Mouse (Mus musculus) thymus, postnatal 14 days (tissue): Measurements from ENCODE around the gene Serpinb6b.
"Not testable (repeated sequence)": the region's sequence is repeated elsewhere in the genome, so short reads cannot be mapped to it uniquely, and the experiment has no call there.

ENCODE experiments used
- DNase-seq: peaks from one replicate; pipeline ENCODE4 v3.0.0; 2021

The Serpinb6b gene

GRCm38 (mm10) chr13:32964989-32965811, at the start of gene Serpinb6b:
Gene Serpinb6b (plus strand): TSS chr13:32965209.
- peak; percentile 66 for DNase-seq

- no peak for DNase-seq
These were observed 42.4 kb upstream of the Serpinb6b start for GRCm38 (mm10) chr13:32922622-32923021.

- DNase-seq = no peak
These were observed 40.2 kb upstream of the Serpinb6b start for GRCm38 (mm10) chr13:32924578-32925360.

DNA sequence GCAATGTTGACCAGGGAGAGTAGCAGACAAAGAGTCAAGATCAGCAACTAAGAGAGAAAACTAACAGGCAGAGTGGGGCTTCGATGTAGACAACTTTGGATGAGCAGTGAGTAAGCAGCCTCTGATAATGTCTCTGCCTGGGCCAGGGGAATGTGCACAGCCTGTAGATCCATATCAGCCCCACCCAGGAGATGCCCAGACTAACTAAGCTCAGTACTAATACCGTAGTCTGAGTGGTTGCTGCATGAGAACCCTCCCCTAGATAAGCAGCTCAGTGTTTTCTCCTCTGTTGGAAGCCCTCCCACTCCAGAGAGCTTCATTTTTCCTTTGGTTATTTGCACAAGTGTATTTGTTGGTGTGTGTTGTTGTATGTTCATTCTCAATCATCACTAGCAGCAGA, 38.3 kb upstream of the Serpinb6b start:
- no peak for DNase-seq

DNA sequence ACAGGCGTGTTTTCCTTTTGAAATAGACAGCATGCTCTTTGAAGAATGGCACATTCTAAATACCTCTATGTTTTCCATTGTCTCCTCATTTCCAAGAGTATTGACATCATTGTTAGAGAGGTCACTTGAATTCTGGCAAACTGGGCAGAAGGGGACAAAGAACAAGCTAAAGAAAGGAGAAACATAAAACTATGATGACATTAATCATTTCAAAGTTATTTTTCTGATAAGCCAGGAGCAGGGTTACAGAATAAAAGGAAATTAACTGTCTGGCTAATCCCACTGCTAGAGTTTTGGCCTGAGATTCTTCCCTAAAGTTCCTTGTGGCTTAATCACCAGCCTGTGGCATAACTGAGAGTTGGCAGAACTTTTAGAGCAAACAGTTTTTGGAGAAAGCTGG, 37.8 kb upstream of the Serpinb6b start:
- DNase-seq = no peak

GRCm38 (mm10) chr13:32929107-32929750, 35.8 kb upstream of the Serpinb6b start:
- peak; percentile 16 for DNase-seq

DNA sequence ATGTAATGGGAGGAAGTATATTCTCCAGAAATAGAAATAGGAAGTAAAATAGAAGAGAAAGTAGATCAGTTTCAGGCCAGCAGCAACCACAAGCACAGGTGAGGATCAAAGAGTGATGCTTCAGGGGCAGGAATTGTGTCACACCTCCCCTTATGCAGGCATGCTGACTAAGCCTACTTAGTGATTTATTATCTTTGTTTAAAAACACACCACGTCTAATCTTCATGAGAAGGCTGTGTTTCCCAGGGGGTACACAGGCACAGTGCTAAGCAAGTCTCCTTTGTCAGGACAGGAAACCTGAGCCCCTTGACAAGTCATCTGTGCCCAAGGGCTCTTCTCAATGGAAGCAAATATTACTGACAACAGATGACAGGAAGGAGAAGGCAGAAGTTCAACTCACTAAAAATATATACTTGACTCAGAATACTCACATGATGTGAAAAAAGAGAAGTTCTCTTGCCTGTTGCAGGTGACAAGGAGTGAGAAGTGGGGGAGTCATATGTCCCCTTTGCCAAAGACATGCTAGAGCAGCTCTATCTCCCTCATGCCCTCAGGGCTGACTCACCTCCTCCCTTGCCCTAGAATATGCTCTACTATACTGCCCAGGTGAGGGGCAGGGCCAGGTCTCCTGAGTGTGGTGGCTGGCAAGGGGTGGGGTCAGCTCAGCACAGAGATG, 30.2 kb upstream of the Serpinb6b start:
- DNase-seq = no peak

DNA sequence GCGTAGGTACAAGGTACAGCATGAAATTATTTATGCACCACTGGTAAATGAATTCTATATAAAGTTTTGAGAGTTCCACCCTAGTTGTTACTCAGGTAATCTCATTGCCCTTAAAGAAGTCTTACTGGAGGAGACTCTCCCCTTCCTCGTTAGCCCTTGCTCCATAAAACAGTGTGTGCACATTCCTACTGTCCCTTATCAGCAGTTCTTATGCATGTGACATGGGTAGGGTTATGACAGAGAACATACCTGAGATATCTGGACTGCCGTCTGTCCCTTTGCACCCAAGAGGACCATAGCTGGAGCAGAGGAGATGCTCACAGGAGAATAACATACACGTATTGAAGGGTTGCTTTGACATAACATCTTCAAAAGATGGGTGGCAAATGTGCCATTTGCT, 26.7 kb upstream of the Serpinb6b start:
- DNase-seq = not testable (repeated sequence)

GRCm38 (mm10) chr13:32939191-32939590, 25.8 kb upstream of the Serpinb6b start:
- not testable (repeated sequence) for DNase-seq

- DNase-seq = no peak
These were observed 8.5 kb upstream of the Serpinb6b start for GRCm38 (mm10) chr13:32956537-32956936.

DNA sequence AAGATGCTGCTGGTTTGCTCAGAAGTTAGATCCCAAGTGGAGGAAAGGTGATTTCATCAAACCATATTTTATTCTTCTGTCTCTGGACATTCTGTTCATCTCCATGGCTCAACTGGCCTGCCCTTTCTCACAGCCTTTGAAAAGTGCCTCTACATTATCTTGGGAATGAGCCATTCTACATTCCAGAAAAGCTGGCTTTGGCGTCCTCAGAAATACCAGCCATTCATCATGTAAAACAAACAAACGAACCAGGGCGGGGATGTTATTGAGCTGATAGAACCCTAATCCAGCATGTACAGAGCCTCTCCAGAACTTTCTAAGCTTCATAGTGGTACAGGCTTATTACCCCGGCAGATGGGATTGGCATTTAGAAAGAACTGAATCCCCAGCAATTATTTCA, 7.1 kb upstream of the Serpinb6b start:
- no peak for DNase-seq

- not testable (repeated sequence) for DNase-seq
These were observed 6.5 kb upstream of the Serpinb6b start for GRCm38 (mm10) chr13:32958521-32958920.

- DNase-seq = no peak
These were observed 837 bp upstream of the Serpinb6b start for GRCm38 (mm10) chr13:32963990-32964753.

DNA sequence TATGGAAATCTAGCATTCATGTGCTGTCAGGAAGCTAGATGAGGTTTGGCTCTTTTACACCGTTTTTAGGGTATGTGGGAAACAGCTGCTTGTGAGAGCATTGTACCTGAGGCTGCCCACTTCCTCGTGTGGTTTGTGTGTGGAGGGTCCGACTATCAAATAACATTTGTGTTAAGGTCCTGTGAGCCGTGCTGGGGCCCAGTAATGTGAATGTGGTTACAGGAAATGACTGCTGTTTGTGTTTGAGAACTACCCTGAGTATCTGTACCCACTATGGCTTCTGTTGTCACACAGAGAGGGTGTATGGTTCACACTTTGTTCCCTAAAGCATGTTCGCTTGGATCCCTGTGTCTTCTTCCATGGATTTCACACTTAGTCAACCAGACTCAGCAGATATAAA, 1.1 kb downstream of the Serpinb6b start:
- peak; percentile 19 for DNase-seq

DNA sequence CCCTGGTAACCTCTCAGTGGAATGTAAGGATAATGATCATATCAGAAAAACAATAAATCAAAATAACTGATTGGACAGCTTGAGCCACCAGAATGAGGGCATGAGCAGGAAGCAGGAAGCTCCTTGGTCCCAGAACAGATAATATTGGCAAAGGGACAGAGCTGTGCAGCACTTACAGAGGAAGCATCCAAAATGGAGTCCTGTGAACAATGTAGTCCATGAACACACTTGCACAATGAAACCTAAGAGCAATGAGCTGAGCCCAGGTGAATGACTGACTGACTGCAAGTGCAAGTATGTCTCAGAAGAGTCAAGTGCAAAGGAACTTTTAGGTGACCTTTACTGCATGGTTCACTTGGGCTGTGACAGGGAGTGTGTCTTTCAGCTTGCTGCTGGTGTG, 2.2 kb downstream of the Serpinb6b start:
- DNase-seq = no peak

DNA sequence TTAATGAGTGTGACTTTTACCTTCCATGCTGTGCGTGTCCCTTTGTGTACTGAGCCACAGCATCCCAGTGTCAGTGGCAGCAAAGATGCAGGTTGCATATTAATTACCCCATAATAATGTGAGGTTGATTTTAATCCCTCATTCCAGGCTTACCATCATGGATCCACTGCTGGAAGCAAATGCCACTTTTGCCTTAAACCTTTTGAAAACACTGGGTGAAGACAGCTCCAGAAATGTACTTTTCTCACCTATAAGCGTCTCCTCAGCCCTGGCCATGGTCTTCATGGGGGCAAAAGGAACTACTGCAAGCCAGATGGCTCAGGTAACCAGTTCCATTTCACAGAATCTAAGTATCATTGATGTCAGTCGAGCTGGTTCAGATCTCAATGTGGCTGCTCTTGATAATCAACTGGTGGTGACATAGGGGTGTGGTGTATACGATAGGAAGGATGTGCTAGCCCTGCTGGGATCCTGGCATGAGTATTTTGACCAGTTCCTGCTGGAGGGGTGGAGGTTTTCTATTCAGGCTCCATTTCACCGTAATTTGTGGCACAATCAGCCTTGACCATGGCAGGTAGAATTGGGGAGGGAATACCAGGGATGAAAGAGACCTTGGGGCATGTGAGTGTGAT, 3.5 kb downstream of the Serpinb6b start:
- no peak for DNase-seq

- DNase-seq = no peak
These were observed 4.1 kb downstream of the Serpinb6b start for GRCm38 (mm10) chr13:32968996-32969640.

GRCm38 (mm10) chr13:32969641-32970040, 4.6 kb downstream of the Serpinb6b start:
- DNase-seq = no peak

GRCm38 (mm10) chr13:32970776-32971175, 5.8 kb downstream of the Serpinb6b start:
- DNase-seq = no peak

DNA sequence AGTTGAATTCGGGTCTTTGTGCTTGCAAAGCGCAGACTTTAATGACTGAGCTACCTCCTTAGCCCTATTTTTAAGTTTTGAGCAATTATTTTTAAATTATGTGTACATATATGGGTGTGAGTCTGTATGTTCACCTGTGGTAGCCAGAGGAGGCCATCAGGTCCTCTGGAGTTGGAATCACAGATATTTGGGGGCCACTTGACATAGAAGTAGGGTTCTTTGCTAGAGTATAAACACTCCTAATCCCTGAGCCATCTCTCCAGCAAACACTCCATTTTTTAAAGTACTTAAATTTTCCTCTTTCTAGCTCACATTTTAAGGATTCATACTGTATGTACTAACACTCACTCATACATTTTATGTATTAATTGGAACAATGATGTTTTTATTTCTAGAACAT, 9.3 kb downstream of the Serpinb6b start:
- no peak for DNase-seq

GRCm38 (mm10) chr13:32974889-32975460, 10.0 kb downstream of the Serpinb6b start:
- no peak for DNase-seq
